In genomic region chr16:54195205-54195604, GRCm38 (mm10) we compare ENCODE assay signal across 20 mouse cellular contexts.
A peak's percentile ranks its signal among the peaks of the same experiment; 100 is the strongest.
DNase-seq lines count a peak whose midpoint lies in the region; ATAC-seq and TF ChIP-seq lines count a peak whose summit lies in the region.
"Had no signal": no experiment of that assay in that cellular context is flagged by ENCODE, and none has a peak within 500 bp of the region (broad histone marks: within the 10 kb centered on the region; RNA-seq: fewer than 3 reads in every experiment).

No protein-coding gene starts in this region.

- no peaks in the 10 kb centered on the region for H3K9me3 ChIP-seq in midbrain, embryonic 11.5 days (ENCODE audit: control insufficient read depth, low read length)
- H3K9me3 ChIP-seq in midbrain, embryonic 16.5 days (replicated peaks; ENCODE audit: control insufficient read depth, low read length, poor library complexity, severe bottlenecking): no peaks in the 10 kb centered on the region
- H3K9me3 ChIP-seq in forebrain, embryonic 13.5 days (replicated peaks): no peaks in the 10 kb centered on the region
- no peaks in the 10 kb centered on the region for H3K9me3 ChIP-seq in hindbrain, postnatal 0 days (ENCODE audit: low read length)
- H3K9me3 ChIP-seq: limb, embryonic 15.5 days; liver, embryonic 15.5 days; stomach, embryonic 15.5 days had no signal

- ATAC-seq in midbrain, embryonic 11.5 days (ENCODE audit: low FRiP score): peak; percentile 63
- no peak for ATAC-seq in midbrain, embryonic 16.5 days
- peak; percentile 94 for ATAC-seq in forebrain, embryonic 13.5 days
- no peak for ATAC-seq in hindbrain, postnatal 0 days
- ATAC-seq: intestine, embryonic 16.5 days had no signal

- TF ChIP-seq CTCF in hindbrain, postnatal 0 days (IDR thresholded peaks at IDR 0.05; ENCODE audit: low read depth): no peak

- H3K4me3 ChIP-seq in midbrain, embryonic 11.5 days (ENCODE audit: low read depth, low read length): no peak overlapping the region
- H3K4me3 ChIP-seq in midbrain, embryonic 16.5 days (ENCODE audit: low read depth, low read length): no peak overlapping the region
- H3K4me3 ChIP-seq in forebrain, embryonic 13.5 days: no peak overlapping the region
- no peak overlapping the region for H3K4me3 ChIP-seq in hindbrain, postnatal 0 days (ENCODE audit: low read length)
- H3K4me3 ChIP-seq: limb, embryonic 15.5 days; liver, embryonic 15.5 days; stomach, embryonic 15.5 days had no signal

- no peaks in the 10 kb centered on the region for H3K4me1 ChIP-seq in midbrain, embryonic 11.5 days (ENCODE audit: control insufficient read depth, insufficient read depth, low read length)
- no peaks in the 10 kb centered on the region for H3K4me1 ChIP-seq in midbrain, embryonic 16.5 days (ENCODE audit: control insufficient read depth, insufficient read depth, low read length)
- no peaks in the 10 kb centered on the region for H3K4me1 ChIP-seq in forebrain, embryonic 13.5 days
- H3K4me1 ChIP-seq in hindbrain, postnatal 0 days (ENCODE audit: insufficient read depth, low read length): no peaks in the 10 kb centered on the region
- H3K4me1 ChIP-seq: limb, embryonic 15.5 days; liver, embryonic 15.5 days; stomach, embryonic 15.5 days had no signal

- H3K9ac ChIP-seq in midbrain, embryonic 11.5 days (ENCODE audit: low read length): no peak overlapping the region
- no peak overlapping the region for H3K9ac ChIP-seq in midbrain, embryonic 16.5 days (ENCODE audit: low read depth, low read length)
- no peak overlapping the region for H3K9ac ChIP-seq in forebrain, embryonic 13.5 days
- no peak overlapping the region for H3K9ac ChIP-seq in hindbrain, postnatal 0 days (replicated peaks; ENCODE audit: low read length)
- H3K9ac ChIP-seq: limb, embryonic 15.5 days; liver, embryonic 15.5 days; stomach, embryonic 15.5 days had no signal

- H3K4me2 ChIP-seq in midbrain, embryonic 11.5 days: no peak overlapping the region
- H3K4me2 ChIP-seq in midbrain, embryonic 16.5 days (ENCODE audit: low read length): no peak overlapping the region
- H3K4me2 ChIP-seq in forebrain, embryonic 13.5 days: no peak overlapping the region
- H3K4me2 ChIP-seq in hindbrain, postnatal 0 days (ENCODE audit: low read depth, low read length): no peak overlapping the region
- H3K4me2 ChIP-seq: limb, embryonic 15.5 days; liver, embryonic 15.5 days; stomach, embryonic 15.5 days had no signal

- WGBS in midbrain, embryonic 11.5 days: 68% methylated on average over 3 of the region's 3 CpGs
- 40% methylated on average over 3 of the region's 3 CpGs for WGBS in midbrain, embryonic 16.5 days
- WGBS in forebrain, embryonic 13.5 days: 11% methylated on average over 3 of the region's 3 CpGs
- WGBS in hindbrain, postnatal 0 days: 46% methylated on average over 3 of the region's 3 CpGs

- no peaks in the 10 kb centered on the region for H3K27me3 ChIP-seq in midbrain, embryonic 11.5 days (ENCODE audit: control insufficient read depth, insufficient read depth, low read length)
- no peaks in the 10 kb centered on the region for H3K27me3 ChIP-seq in midbrain, embryonic 16.5 days (ENCODE audit: control insufficient read depth, insufficient read depth, low read depth, low read length)
- no peaks in the 10 kb centered on the region for H3K27me3 ChIP-seq in forebrain, embryonic 13.5 days
- H3K27me3 ChIP-seq in hindbrain, postnatal 0 days (ENCODE audit: insufficient read depth, low read length): no peaks in the 10 kb centered on the region
- H3K27me3 ChIP-seq: limb, embryonic 15.5 days; liver, embryonic 15.5 days; stomach, embryonic 15.5 days had no signal

- no peaks in the 10 kb centered on the region for H3K36me3 ChIP-seq in midbrain, embryonic 11.5 days (ENCODE audit: control insufficient read depth, insufficient read depth, low read length)
- no peaks in the 10 kb centered on the region for H3K36me3 ChIP-seq in midbrain, embryonic 16.5 days (ENCODE audit: control insufficient read depth, insufficient read depth, low read length)
- H3K36me3 ChIP-seq in forebrain, embryonic 13.5 days (ENCODE audit: poor library complexity, severe bottlenecking): no peaks in the 10 kb centered on the region
- H3K36me3 ChIP-seq in hindbrain, postnatal 0 days (ENCODE audit: insufficient read depth, low read length): no peaks in the 10 kb centered on the region
- H3K36me3 ChIP-seq: limb, embryonic 15.5 days; liver, embryonic 15.5 days; stomach, embryonic 15.5 days had no signal

- DNase-seq in midbrain, embryonic 11.5 days (ENCODE audit: low spot score, missing footprints): no peak
- peak; percentile 6 for DNase-seq in hindbrain, postnatal 0 days (ENCODE audit: low spot score)
- peak; percentile 52 for DNase-seq in retina, postnatal 1 day
- no peak for DNase-seq in cerebellum, adult 9-11 months
- no peak for DNase-seq in heart, adult 9 months (ENCODE audit: low spot score in 2 of 2)
- DNase-seq: adrenal gland, postnatal 14 days; cerebellum, adult 11 months; cerebellum, postnatal 25 days; embryo, embryonic 11 days; heart, postnatal 4 days; kidney, postnatal 36 days; thymus, adult 18-20 months; thymus, postnatal 4 days had no signal

- no peak overlapping the region for H3K27ac ChIP-seq in midbrain, embryonic 11.5 days (ENCODE audit: low read depth, low read length)
- H3K27ac ChIP-seq in midbrain, embryonic 16.5 days (ENCODE audit: low read length): no peak overlapping the region
- H3K27ac ChIP-seq in forebrain, embryonic 13.5 days: no peak overlapping the region
- H3K27ac ChIP-seq in hindbrain, postnatal 0 days: no peak overlapping the region
- H3K27ac ChIP-seq: limb, embryonic 15.5 days; liver, embryonic 15.5 days; macrophage; stomach, embryonic 15.5 days had no signal

Comparison
In these comparisons a context has a peak if more than half of its experiments do, and no peak if none do; other contexts are left out.
1. ATAC-seq: peak in midbrain, embryonic 11.5 days (single experiment) and forebrain, embryonic 13.5 days (single experiment); none in midbrain, embryonic 16.5 days (single experiment) and hindbrain, postnatal 0 days (single experiment).
2. DNase-seq: peak in hindbrain, postnatal 0 days (single experiment) and retina, postnatal 1 day (single experiment); none in midbrain, embryonic 11.5 days (single experiment), cerebellum, adult 9-11 months (single experiment) and heart, adult 9 months (0 of 2).